Mouse (Mus musculus): ENCODE results near the gene Sirpb1a. TPM values are rescaled to one million over a fixed set of nuclear protein-coding genes. Genes with fewer than 3 reads are reported as not detected.
"Not testable (repeated sequence)": the region's sequence is repeated elsewhere in the genome, so short reads cannot be mapped to it uniquely, and the experiment has no call there.

Sirpb1a gene
- not detected in 2 replicates for polyA plus RNA-seq (2015; fragmentation: Nextera tagmentation; extraction: Ambion mirVana)

DNA sequence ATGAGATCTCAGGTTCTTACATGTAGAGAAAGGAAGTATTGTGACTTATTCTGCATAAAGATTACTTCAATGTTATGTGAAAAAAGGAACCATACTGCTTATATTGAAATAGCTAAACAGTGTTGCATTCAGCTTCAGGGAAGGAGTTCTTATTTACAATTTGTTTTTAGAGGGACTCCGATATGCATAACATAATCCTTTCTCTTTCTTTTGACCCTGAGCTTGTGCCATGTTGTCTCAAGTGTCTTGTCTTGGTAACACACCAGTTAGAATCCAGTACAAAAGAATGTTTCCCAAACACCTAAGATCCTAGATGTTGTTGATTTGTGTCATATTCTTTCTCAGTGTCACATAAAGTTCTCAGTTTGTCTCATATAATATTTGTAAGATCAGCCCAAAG is at the start of gene Sirpb1a:
Sirpb1a (minus strand) TSS at position 74 of the 400 bp plus-strand sequence.
- not testable (repeated sequence) for H3K4me1 ChIP-seq (replicated peaks; ENCODE audit: control insufficient read depth, insufficient read depth, low read length); H3K36me3 ChIP-seq (ENCODE audit: control insufficient read depth, insufficient read depth); ATAC-seq; H3K27me3 ChIP-seq (replicated peaks; ENCODE audit: control insufficient read depth, insufficient read depth, low read length); H3K27ac ChIP-seq (ENCODE audit: low read length); H3K9ac ChIP-seq (replicated peaks; ENCODE audit: low read depth, low read length); H3K4me2 ChIP-seq (ENCODE audit: low read length); H3K9me3 ChIP-seq (ENCODE audit: control insufficient read depth, low read length); H3K4me3 ChIP-seq (replicated peaks; ENCODE audit: low read length)
- 94% methylated on average over 1 of the region's 1 CpGs for whole genome bisulfite sequencing

DNA sequence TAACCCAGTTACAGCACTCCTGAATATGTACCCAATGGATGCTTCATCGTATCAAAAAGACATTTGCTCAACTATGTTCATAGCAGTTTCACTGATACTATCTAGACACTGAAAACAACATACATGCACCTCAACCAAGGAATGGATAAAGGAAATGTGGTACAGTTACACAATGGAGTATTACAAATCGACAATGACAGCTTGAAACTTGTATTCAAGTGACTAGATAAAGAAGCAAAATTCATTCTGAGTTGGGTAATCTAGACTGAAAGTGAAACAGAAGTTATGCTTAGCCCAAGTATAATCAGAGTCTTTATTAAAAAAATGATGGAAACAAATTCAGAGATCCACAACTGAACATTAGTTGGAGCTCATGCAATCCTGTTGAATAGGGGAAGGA is 48.5 kb upstream of the Sirpb1a start:
- H3K9me3 ChIP-seq (ENCODE audit: control insufficient read depth, low read length); ATAC-seq; H3K27ac ChIP-seq (ENCODE audit: low read length); H3K4me3 ChIP-seq (replicated peaks; ENCODE audit: low read length); H3K27me3 ChIP-seq (replicated peaks; ENCODE audit: control insufficient read depth, insufficient read depth, low read length); H3K36me3 ChIP-seq (ENCODE audit: control insufficient read depth, insufficient read depth); H3K4me2 ChIP-seq (ENCODE audit: low read length); H3K4me1 ChIP-seq (replicated peaks; ENCODE audit: control insufficient read depth, insufficient read depth, low read length); H3K9ac ChIP-seq (replicated peaks; ENCODE audit: low read depth, low read length): not testable (repeated sequence)
- 96% methylated on average over 1 of the region's 2 CpGs for WGBS

DNA sequence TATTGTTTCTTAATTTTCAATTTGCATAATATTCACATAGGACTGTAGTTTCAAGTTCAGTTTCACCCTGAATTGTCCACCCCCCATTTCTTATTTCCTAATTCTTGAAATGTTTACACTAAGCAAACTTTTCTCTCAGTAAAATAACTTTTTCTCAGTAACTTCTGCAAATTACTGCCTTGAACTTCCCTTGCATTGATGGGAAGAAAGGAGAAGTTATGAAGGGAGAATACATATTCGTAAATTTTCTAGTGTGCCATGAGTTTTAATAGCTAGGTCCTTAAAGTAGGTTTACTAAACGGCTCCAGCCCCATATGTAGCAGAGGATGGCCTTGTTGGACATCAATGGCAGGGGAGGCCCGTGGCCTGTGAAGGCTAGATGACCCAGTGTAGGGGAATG is 43.8 kb upstream of the Sirpb1a start:
- H3K27ac ChIP-seq (ENCODE audit: low read length); H3K27me3 ChIP-seq (replicated peaks; ENCODE audit: control insufficient read depth, insufficient read depth, low read length); H3K4me2 ChIP-seq (ENCODE audit: low read length); H3K9ac ChIP-seq (replicated peaks; ENCODE audit: low read depth, low read length); H3K9me3 ChIP-seq (ENCODE audit: control insufficient read depth, low read length); H3K4me1 ChIP-seq (replicated peaks; ENCODE audit: control insufficient read depth, insufficient read depth, low read length); ATAC-seq; H3K4me3 ChIP-seq (replicated peaks; ENCODE audit: low read length); H3K36me3 ChIP-seq (ENCODE audit: control insufficient read depth, insufficient read depth): not testable (repeated sequence)
- 100% methylated on average over 1 of the region's 3 CpGs for WGBS

DNA sequence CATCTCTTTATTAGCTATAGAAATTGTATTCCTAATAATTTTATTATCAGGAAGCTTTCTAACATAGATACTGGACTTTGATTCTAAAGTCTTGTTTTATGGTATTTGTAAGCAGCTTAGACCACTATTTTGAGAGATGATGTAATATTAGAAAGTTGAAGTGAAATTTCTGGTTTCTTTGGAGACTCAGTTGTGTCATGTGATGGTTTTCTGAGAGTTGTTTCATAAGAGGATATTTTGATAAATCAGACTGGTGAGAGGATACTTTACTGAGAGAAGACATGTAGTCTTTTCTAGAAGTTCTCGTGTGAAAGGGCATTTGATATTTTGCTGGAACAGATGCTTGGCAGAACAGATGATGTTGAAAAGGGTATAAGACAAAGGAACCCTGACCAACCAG is 17.6 kb upstream of the Sirpb1a start:
- WGBS = 81% methylated on average over 1 of the region's 1 CpGs
- H3K4me2 ChIP-seq (ENCODE audit: low read length); H3K36me3 ChIP-seq (ENCODE audit: control insufficient read depth, insufficient read depth); ATAC-seq; H3K27me3 ChIP-seq (replicated peaks; ENCODE audit: control insufficient read depth, insufficient read depth, low read length); H3K4me1 ChIP-seq (replicated peaks; ENCODE audit: control insufficient read depth, insufficient read depth, low read length); H3K27ac ChIP-seq (ENCODE audit: low read length); H3K9me3 ChIP-seq (ENCODE audit: control insufficient read depth, low read length); H3K9ac ChIP-seq (replicated peaks; ENCODE audit: low read depth, low read length); H3K4me3 ChIP-seq (replicated peaks; ENCODE audit: low read length): not testable (repeated sequence)

DNA sequence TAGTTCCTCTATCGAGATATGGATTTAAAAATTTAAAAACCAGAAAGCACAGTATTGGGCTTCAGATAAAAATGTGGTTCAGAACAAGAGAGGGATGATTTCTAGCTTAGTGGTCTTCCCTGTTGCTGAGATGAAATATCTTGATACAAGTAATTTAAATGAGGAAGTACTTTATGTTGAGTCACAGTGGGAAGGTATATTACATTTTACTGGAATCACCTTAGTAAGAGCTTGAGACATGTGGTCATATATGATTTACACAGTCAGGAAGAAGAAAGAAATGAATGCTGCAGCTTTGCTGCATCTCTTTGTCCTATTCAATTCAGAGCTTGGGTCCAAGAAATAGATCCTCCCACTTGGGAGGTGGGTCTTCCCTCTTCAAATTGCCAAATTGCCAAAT is 13.5 kb upstream of the Sirpb1a start:
- not testable (repeated sequence) for H3K9ac ChIP-seq (replicated peaks; ENCODE audit: low read depth, low read length); H3K27ac ChIP-seq (ENCODE audit: low read length); H3K4me2 ChIP-seq (ENCODE audit: low read length); H3K9me3 ChIP-seq (ENCODE audit: control insufficient read depth, low read length); ATAC-seq; H3K4me3 ChIP-seq (replicated peaks; ENCODE audit: low read length); H3K27me3 ChIP-seq (replicated peaks; ENCODE audit: control insufficient read depth, insufficient read depth, low read length); H3K4me1 ChIP-seq (replicated peaks; ENCODE audit: control insufficient read depth, insufficient read depth, low read length); H3K36me3 ChIP-seq (ENCODE audit: control insufficient read depth, insufficient read depth)
- WGBS = 67% methylated on average over 1 of the region's 1 CpGs

DNA sequence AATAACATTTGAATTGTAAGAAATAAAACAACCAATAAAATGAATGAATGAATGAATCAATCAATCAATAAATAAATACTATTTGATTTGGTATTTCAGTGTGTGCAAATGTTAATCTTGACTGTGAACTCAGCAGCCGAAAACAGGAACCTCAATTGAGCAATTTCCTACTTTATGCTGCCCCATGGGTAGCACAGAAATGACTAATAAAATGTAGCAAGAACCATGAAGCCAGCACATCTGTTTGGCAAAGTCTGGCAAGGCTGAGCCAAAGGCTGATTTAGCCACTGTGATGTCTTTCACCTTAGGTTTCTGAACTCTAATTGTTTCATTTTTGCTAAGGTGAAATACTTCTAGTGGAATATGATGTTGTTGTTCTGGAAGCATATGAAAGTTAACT is 1.6 kb upstream of the Sirpb1a start:
- Histone ChIP-seq H3K9me3 (ENCODE audit: control insufficient read depth, low read length) (no peaks in the 10 kb centered on the region), H3K27ac (ENCODE audit: low read length) (no peak overlapping the region), H3K27me3 (replicated peaks; ENCODE audit: control insufficient read depth, insufficient read depth, low read length) (no peaks in the 10 kb centered on the region), H3K4me1 (replicated peaks; ENCODE audit: control insufficient read depth, insufficient read depth, low read length) (no peaks in the 10 kb centered on the region), H3K4me3 (replicated peaks; ENCODE audit: low read length) (no peak overlapping the region), H3K4me2 (ENCODE audit: low read length) (no peak overlapping the region), H3K9ac (replicated peaks; ENCODE audit: low read depth, low read length) (no peak overlapping the region), H3K36me3 (ENCODE audit: control insufficient read depth, insufficient read depth) (no peaks in the 10 kb centered on the region)
- 74% methylated on average over 1 of the region's 1 CpGs for WGBS
- ATAC-seq = no peak

DNA sequence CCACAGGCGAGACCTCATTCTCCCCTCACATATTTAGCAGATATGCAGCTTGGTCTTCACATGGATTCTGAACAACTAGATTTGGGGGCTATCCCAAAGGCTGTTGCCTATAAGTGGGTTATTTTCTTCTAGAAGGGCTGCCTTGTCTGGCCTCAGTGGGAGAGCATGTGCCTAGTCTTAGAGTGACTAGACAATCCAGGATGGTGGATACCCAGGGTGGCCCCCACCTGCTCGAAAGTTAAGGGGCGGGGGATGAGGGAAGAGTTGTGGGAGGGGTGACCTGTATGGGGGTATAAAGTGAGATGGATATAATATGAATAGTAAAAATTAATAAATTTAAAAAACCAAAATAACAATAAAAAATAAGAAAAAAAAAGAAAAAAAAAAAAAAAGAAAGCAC is 70.6 kb downstream of the Sirpb1a start:
- not testable (repeated sequence) for H3K4me2 ChIP-seq (ENCODE audit: low read length); H3K4me3 ChIP-seq (replicated peaks; ENCODE audit: low read length); ATAC-seq; H3K27me3 ChIP-seq (replicated peaks; ENCODE audit: control insufficient read depth, insufficient read depth, low read length); H3K27ac ChIP-seq (ENCODE audit: low read length); H3K9ac ChIP-seq (replicated peaks; ENCODE audit: low read depth, low read length); H3K4me1 ChIP-seq (replicated peaks; ENCODE audit: control insufficient read depth, insufficient read depth, low read length); H3K9me3 ChIP-seq (ENCODE audit: control insufficient read depth, low read length); H3K36me3 ChIP-seq (ENCODE audit: control insufficient read depth, insufficient read depth)
- WGBS = 81% methylated on average over 3 of the region's 3 CpGs

DNA sequence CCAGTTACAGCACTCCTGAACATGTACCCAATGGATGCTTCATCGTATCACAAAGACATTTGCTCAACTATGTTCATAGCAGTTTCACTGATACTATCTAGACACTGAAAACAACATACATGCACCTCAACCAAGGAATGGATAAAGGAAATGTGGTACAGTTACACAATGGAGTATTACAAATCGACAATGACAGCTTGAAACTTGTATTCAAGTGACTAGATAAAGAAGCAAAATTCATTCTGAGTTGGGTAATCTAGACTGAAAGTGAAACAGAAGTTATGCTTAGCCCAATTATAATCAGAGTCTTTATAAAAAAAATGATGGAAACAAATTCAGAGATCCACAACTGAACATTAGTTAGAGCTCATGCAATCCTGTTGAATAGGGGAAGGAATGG is 76.0 kb downstream of the Sirpb1a start:
- not testable (repeated sequence) for H3K9me3 ChIP-seq (ENCODE audit: control insufficient read depth, low read length); H3K4me1 ChIP-seq (replicated peaks; ENCODE audit: control insufficient read depth, insufficient read depth, low read length); H3K4me2 ChIP-seq (ENCODE audit: low read length); ATAC-seq; H3K4me3 ChIP-seq (replicated peaks; ENCODE audit: low read length); H3K9ac ChIP-seq (replicated peaks; ENCODE audit: low read depth, low read length); H3K27ac ChIP-seq (ENCODE audit: low read length); H3K27me3 ChIP-seq (replicated peaks; ENCODE audit: control insufficient read depth, insufficient read depth, low read length); H3K36me3 ChIP-seq (ENCODE audit: control insufficient read depth, insufficient read depth)
- 92% methylated on average over 1 of the region's 2 CpGs for WGBS

DNA sequence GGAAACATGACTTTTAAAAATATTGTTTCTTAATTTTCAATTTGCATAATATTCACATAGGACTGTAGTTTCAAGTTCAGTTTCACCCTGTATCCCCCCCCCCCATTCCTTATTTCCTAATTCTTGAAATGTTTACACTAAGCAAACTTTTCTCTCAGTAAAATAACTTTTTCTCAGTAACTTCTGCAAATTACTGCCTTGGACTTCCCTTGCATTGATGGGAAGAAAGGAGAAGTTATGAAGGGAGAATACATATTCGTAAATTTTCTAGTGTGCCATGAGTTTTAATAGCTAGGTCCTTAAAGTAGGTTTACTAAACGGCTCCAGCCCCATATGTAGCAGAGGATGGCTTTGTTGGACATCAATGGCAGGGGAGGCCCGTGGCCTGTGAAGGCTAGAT is 80.7 kb downstream of the Sirpb1a start:
- H3K27ac ChIP-seq (ENCODE audit: low read length); H3K4me1 ChIP-seq (replicated peaks; ENCODE audit: control insufficient read depth, insufficient read depth, low read length): not testable (repeated sequence)
- WGBS = 68% methylated on average over 3 of the region's 3 CpGs

DNA sequence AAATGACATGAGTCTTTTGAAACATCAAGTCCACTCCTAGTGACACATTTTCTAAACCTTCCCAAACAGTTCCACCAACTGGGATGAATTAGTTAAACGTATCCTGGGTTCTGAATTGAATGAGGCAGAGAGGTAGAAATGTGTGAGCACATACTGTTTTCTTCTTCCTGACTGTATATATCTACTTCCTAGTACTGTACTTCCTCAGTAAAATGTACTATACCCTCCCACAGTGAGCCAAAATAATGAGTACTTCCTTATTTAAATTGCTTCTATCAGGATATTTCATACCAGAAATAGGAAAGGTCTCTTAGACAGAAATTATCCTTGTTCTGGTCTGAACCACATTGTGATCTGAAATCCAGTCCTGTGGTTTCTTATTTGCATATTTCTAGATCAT is 86.0 kb downstream of the Sirpb1a start:
- ATAC-seq = no peak
- no peaks in the 10 kb centered on the region for H3K27me3 ChIP-seq (replicated peaks; ENCODE audit: control insufficient read depth, insufficient read depth, low read length)
- H3K4me3 ChIP-seq (replicated peaks; ENCODE audit: low read length) = no peak overlapping the region
- no peaks in the 10 kb centered on the region for H3K36me3 ChIP-seq (ENCODE audit: control insufficient read depth, insufficient read depth)
- H3K9me3 ChIP-seq (ENCODE audit: control insufficient read depth, low read length) = no peaks in the 10 kb centered on the region
- H3K4me1 ChIP-seq (replicated peaks; ENCODE audit: control insufficient read depth, insufficient read depth, low read length) = no peaks in the 10 kb centered on the region
- H3K9ac ChIP-seq (replicated peaks; ENCODE audit: low read depth, low read length) = no peak overlapping the region
- WGBS = 74% methylated on average over 1 of the region's 1 CpGs
- H3K4me2 ChIP-seq (ENCODE audit: low read length) = no peak overlapping the region
- no peak overlapping the region for H3K27ac ChIP-seq (ENCODE audit: low read length)

More for the DNA sequence above, 80.7 kb downstream of the Sirpb1a start:
- not testable (repeated sequence) for H3K4me3 ChIP-seq (replicated peaks; ENCODE audit: low read length); ATAC-seq; H3K4me2 ChIP-seq (ENCODE audit: low read length); H3K9ac ChIP-seq (replicated peaks; ENCODE audit: low read depth, low read length); H3K9me3 ChIP-seq (ENCODE audit: control insufficient read depth, low read length); H3K27me3 ChIP-seq (replicated peaks; ENCODE audit: control insufficient read depth, insufficient read depth, low read length); H3K36me3 ChIP-seq (ENCODE audit: control insufficient read depth, insufficient read depth)

Measured in forebrain, embryonic 16.5 days (tissue).